Mouse (Mus musculus): ENCODE measurements around the gene P2ry12. TPM values are rescaled to one million over a fixed set of nuclear protein-coding genes. Genes with fewer than 3 reads are reported as not detected.

P2ry12 gene
- total and polyA plus RNA-seq, 3 experiments: not detected

- no peak for DNase-seq (ENCODE audit: low read depth, low spot score)
- Histone ChIP-seq H3K27me3 (ENCODE audit: control insufficient read depth in 1 of 2, insufficient read depth in 2 of 2, low read length in 2 of 2) (no peaks in the 10 kb centered on the region; a peak in 1 of 4 replicates), H3K9me3 (replicated peaks; ENCODE audit: insufficient read depth, low read length) (no peaks in the 10 kb centered on the region), H3K4me1 (ENCODE audit: control insufficient read depth in 1 of 2, insufficient read depth in 2 of 2, low read length in 2 of 2) (no peaks in the 10 kb centered on the region), H3K36me3 (ENCODE audit: control insufficient read depth in 1 of 2, insufficient read depth in 2 of 2, low read length in 2 of 2) (no peaks in the 10 kb centered on the region), H3K9ac (ENCODE audit: control insufficient read depth, low read depth, low read length, poor library complexity, severe bottlenecking) (no peak overlapping the region), H3K4me3 (ENCODE audit: control insufficient read depth in 1 of 2, insufficient read depth in 1 of 2, low read depth in 2 of 2, low read length in 2 of 2) (no peak overlapping the region), H3K79me2 (ENCODE audit: control insufficient read depth, insufficient read depth, low read length, poor library complexity) (no peaks in the 10 kb centered on the region), H3K27ac (ENCODE audit: control insufficient read depth, low read depth, low read length) (no peak overlapping the region)
- TF ChIP-seq MYB (IDR thresholded peaks at IDR 0.05; ENCODE audit: low read depth, low read length): no peak
- TF ChIP-seq RCOR1 (IDR thresholded peaks at IDR 0.05; ENCODE audit: low read depth, low read length): no peak
- TF ChIP-seq BHLHE40 (IDR thresholded peaks at IDR 0.05; ENCODE audit: borderline replicate concordance, low read depth, low read length): no peak
- TF ChIP-seq HCFC1 (IDR thresholded peaks at IDR 0.05; ENCODE audit: low read depth, low read length): no peak
- TF ChIP-seq CHD1 (IDR thresholded peaks at IDR 0.05; ENCODE audit: low read depth, low read length): no peak
- no peak for TF ChIP-seq TCF12 (IDR thresholded peaks at IDR 0.05; ENCODE audit: low read depth, low read length)
- no peak for TF ChIP-seq ZMIZ1 (IDR thresholded peaks at IDR 0.05; ENCODE audit: low read depth, low read length)
- no peak for TF ChIP-seq POLR2AphosphoS5 (IDR thresholded peaks at IDR 0.05; ENCODE audit: borderline replicate concordance, low read depth, low read length)
- TF ChIP-seq ETS1 (IDR thresholded peaks at IDR 0.05; ENCODE audit: low read depth, low read length): no peak
- TF ChIP-seq ELF1 (IDR thresholded peaks at IDR 0.05; ENCODE audit: low read depth, low read length): no peak
- no peak for TF ChIP-seq NELFE (IDR thresholded peaks at IDR 0.05; ENCODE audit: low read depth, low read length)
- TF ChIP-seq USF1 (IDR thresholded peaks at IDR 0.05; ENCODE audit: low read depth, low read length): no peak
- no peak for TF ChIP-seq GABPA (IDR thresholded peaks at IDR 0.05; ENCODE audit: low read depth, low read length)
- no peak for TF ChIP-seq CTCF (IDR thresholded peaks at IDR 0.05 in 2 of 3, conservative IDR thresholded peaks at IDR 0.05 in 1 of 3; ENCODE audit: control insufficient read depth in 1 of 3, insufficient read depth in 1 of 3, low read depth in 2 of 3, low read length in 3 of 3, poor library complexity in 1 of 3, severe bottlenecking in 1 of 3)
- no peak for TF ChIP-seq UBTF (IDR thresholded peaks at IDR 0.05; ENCODE audit: borderline replicate concordance, insufficient read depth, low read depth, low read length)
These were observed 42.3 kb upstream of the P2ry12 start for GRCm38 (mm10) chr3:59304944-59305343.

- H3K4me3 ChIP-seq (ENCODE audit: control insufficient read depth in 1 of 2, insufficient read depth in 1 of 2, low read depth in 2 of 2, low read length in 2 of 2): no peak overlapping the region
- no peaks in the 10 kb centered on the region for H3K4me1 ChIP-seq (ENCODE audit: control insufficient read depth in 1 of 2, insufficient read depth in 2 of 2, low read length in 2 of 2)
- no peaks in the 10 kb centered on the region for H3K79me2 ChIP-seq (ENCODE audit: control insufficient read depth, insufficient read depth, low read length, poor library complexity)
- no peak for TF ChIP-seq MAFK (IDR thresholded peaks at IDR 0.05; ENCODE audit: borderline replicate concordance, low read depth, low read length)
- TF ChIP-seq ZC3H11A (IDR thresholded peaks at IDR 0.05; ENCODE audit: low read depth, low read length): no peak
- no peak for TF ChIP-seq RCOR1 (IDR thresholded peaks at IDR 0.05; ENCODE audit: low read depth, low read length)
- no peak for TF ChIP-seq POLR2A (IDR thresholded peaks at IDR 0.05; ENCODE audit: control insufficient read depth in 1 of 2, insufficient read depth in 1 of 2, low read depth in 1 of 2, low read length in 2 of 2, poor library complexity in 1 of 2)
- no peak for TF ChIP-seq RAD21 (IDR thresholded peaks at IDR 0.05; ENCODE audit: low read depth, low read length)
- no peak for DNase-seq (ENCODE audit: low read depth, low spot score)
- H3K9me3 ChIP-seq (replicated peaks; ENCODE audit: insufficient read depth, low read length): no peaks in the 10 kb centered on the region
- H3K36me3 ChIP-seq (ENCODE audit: control insufficient read depth in 1 of 2, insufficient read depth in 2 of 2, low read length in 2 of 2): no peaks in the 10 kb centered on the region
- no peaks in the 10 kb centered on the region; a peak in 1 of 4 replicates for H3K27me3 ChIP-seq (ENCODE audit: control insufficient read depth in 1 of 2, insufficient read depth in 2 of 2, low read length in 2 of 2)
- no peak overlapping the region for H3K27ac ChIP-seq (ENCODE audit: control insufficient read depth, low read depth, low read length)
- no peak overlapping the region for H3K9ac ChIP-seq (ENCODE audit: control insufficient read depth, low read depth, low read length, poor library complexity, severe bottlenecking)
These were observed 35.0 kb upstream of the P2ry12 start for GRCm38 (mm10) chr3:59297653-59298052.
